Mouse (Mus musculus) ovary, postnatal 10 days (tissue): ENCODE results near the gene Efcab1.

Source experiments
- DNase-seq: peaks from one replicate; pipeline ENCODE4 v3.0.0; 2022; ENCODE audit warnings: low spot score

Efcab1 gene

GRCm38 (mm10) chr16:15014724-15015123 lies 108.3 kb downstream of the Efcab1 start:
- no peak for DNase-seq
